Mouse (Mus musculus) layer of hippocampus, adult 9-11 months (tissue): ENCODE results near the gene Alg9.

ENCODE experiments used
- DNase-seq: peaks from one replicate; pipeline ENCODE4 v3.0.0; 2022

Alg9 gene

GRCm38 (mm10) chr9:50774991-50775612 is at the start of gene Alg9, which contains the start of gene 1110032A03Rik:
TSS of gene Alg9 (plus strand) at chr9:50775019.
TSS of gene 1110032A03Rik (minus strand) at chr9:50775520.
- DNase-seq = peak; percentile 80

- no peak for DNase-seq
These were observed 48.8 kb upstream of the Alg9 start for GRCm38 (mm10) chr9:50725921-50726590.

- DNase-seq = peak; percentile 41
These were observed 47.5 kb upstream of the Alg9 start for GRCm38 (mm10) chr9:50727171-50727924.

- peak; percentile 93 for DNase-seq
These were observed 46.7 kb upstream of the Alg9 start for GRCm38 (mm10) chr9:50727925-50728651.

- no peak for DNase-seq
These were observed 45.2 kb upstream of the Alg9 start for GRCm38 (mm10) chr9:50729600-50729999.

GRCm38 (mm10) chr9:50732560-50732959 is 42.3 kb upstream of the Alg9 start:
- no peak for DNase-seq

GRCm38 (mm10) chr9:50734989-50735388 is 39.8 kb upstream of the Alg9 start:
- DNase-seq = peak; percentile 67

GRCm38 (mm10) chr9:50738914-50739870 is 35.6 kb upstream of the Alg9 start, which contains the start of gene Dixdc1:
TSS of gene Dixdc1 (minus strand) at chr9:50739517.
- DNase-seq = peak; percentile 94

GRCm38 (mm10) chr9:50740867-50741784 is 33.7 kb upstream of the Alg9 start:
- DNase-seq = no peak

GRCm38 (mm10) chr9:50742261-50742660 is 32.6 kb upstream of the Alg9 start:
- DNase-seq = no peak

- no peak for DNase-seq
These were observed 32.1 kb upstream of the Alg9 start for GRCm38 (mm10) chr9:50742744-50743143.

- DNase-seq = no peak
These were observed 29.0 kb upstream of the Alg9 start for GRCm38 (mm10) chr9:50745806-50746205.

GRCm38 (mm10) chr9:50746214-50746677 is 28.6 kb upstream of the Alg9 start, which contains the start of gene 2310030G06Rik:
TSS of gene 2310030G06Rik (minus strand) at chr9:50746536.
- DNase-seq = no peak

GRCm38 (mm10) chr9:50750706-50751105 is 24.1 kb upstream of the Alg9 start:
- DNase-seq = no peak

- no peak for DNase-seq
These were observed 23.5 kb upstream of the Alg9 start, which contains the start of gene Cryab for GRCm38 (mm10) chr9:50751323-50751722. TSS of gene Cryab (plus strand) at chr9:50751325.

GRCm38 (mm10) chr9:50752054-50752602 is 22.7 kb upstream of the Alg9 start, which contains the start of gene Hspb2:
TSS of gene Hspb2 (minus strand) at chr9:50752354.
- DNase-seq = no peak

- peak; percentile 90 for DNase-seq
These were observed 21.8 kb upstream of the Alg9 start for GRCm38 (mm10) chr9:50752784-50753615.

- peak; percentile 68 for DNase-seq
These were observed 20.9 kb upstream of the Alg9 start for GRCm38 (mm10) chr9:50753947-50754346.

- DNase-seq = no peak
These were observed 18.1 kb upstream of the Alg9 start for GRCm38 (mm10) chr9:50756711-50757110.
